Mouse (Mus musculus): ENCODE data around the gene Rad21l. TPM values are rescaled to one million over a fixed set of nuclear protein-coding genes. Genes with fewer than 3 reads are reported as not detected.
A peak's percentile ranks its signal among the peaks of the same experiment; 100 is the strongest.

Gene Rad21l
- polyA plus RNA-seq, 1 experiment from 2014 or later: not detected

GRCm38 (mm10) chr2:151670968-151671329 lies 2.6 kb upstream of the Rad21l start:
- peaks cover 71% of the 10 kb centered on the region for H3K27me3 ChIP-seq
- no peak for TF ChIP-seq CTCF (IDR thresholded peaks at IDR 0.05)
- ChIA-PET CTCF (interaction anchor here (1.6 kb wide), 1 partner anchor 10 kb away, joined by 3 read pairs; no protein-coding TSS in a partner anchor), POLR2A (no interaction called here)
- DNase-seq (ENCODE audit: low read depth, low spot score) (no peak), ATAC-seq (no peak)
- in situ Hi-C loops (cut with MboI; ENCODE audit: low pct_unique_long_range_greater_than_20kb): no loop called here

GRCm38 (mm10) chr2:151670026-151670967 lies 2.0 kb upstream of the Rad21l start:
- ChIA-PET CTCF (no interaction called here), POLR2A (no interaction called here)
- no peak for DNase-seq (ENCODE audit: low read depth, low spot score)
- in situ Hi-C loops (cut with MboI; ENCODE audit: low pct_unique_long_range_greater_than_20kb): no loop called here
- no peak for TF ChIP-seq CTCF (IDR thresholded peaks at IDR 0.05)
- no peak for ATAC-seq
- H3K27me3 ChIP-seq: peaks cover 78% of the 10 kb centered on the region

- ATAC-seq (no peak), DNase-seq (ENCODE audit: low read depth, low spot score) (no peak)
- H3K27me3 ChIP-seq: peaks cover 40% of the 10 kb centered on the region
- ChIA-PET POLR2A (no interaction called here), CTCF (no interaction called here)
- in situ Hi-C loops (cut with MboI; ENCODE audit: low pct_unique_long_range_greater_than_20kb): no loop called here
- TF ChIP-seq CTCF (IDR thresholded peaks at IDR 0.05): no peak
These were observed 16.3 kb downstream of the Rad21l start for GRCm38 (mm10) chr2:151652053-151652452.

GRCm38 (mm10) chr2:151636015-151636402 lies 32.3 kb downstream of the Rad21l start:
- H3K27me3 ChIP-seq: peaks cover 26% of the 10 kb centered on the region
- in situ Hi-C loops (cut with MboI; ENCODE audit: low pct_unique_long_range_greater_than_20kb): no loop called here
- ATAC-seq (no peak), DNase-seq (ENCODE audit: low read depth, low spot score) (no peak)
- ChIA-PET CTCF (no interaction called here), POLR2A (no interaction called here)
- no peak for TF ChIP-seq CTCF (IDR thresholded peaks at IDR 0.05)

- no peak for TF ChIP-seq CTCF (IDR thresholded peaks at IDR 0.05)
- DNase-seq (ENCODE audit: low read depth, low spot score) (no peak), ATAC-seq (no peak)
- ChIA-PET POLR2A (no interaction called here), CTCF (no interaction called here)
- in situ Hi-C loops (cut with MboI; ENCODE audit: low pct_unique_long_range_greater_than_20kb): no loop called here
- peaks cover 31% of the 10 kb centered on the region for H3K27me3 ChIP-seq
These were observed 32.8 kb downstream of the Rad21l start for GRCm38 (mm10) chr2:151635362-151636014.

GRCm38 (mm10) chr2:151634903-151635302 lies 33.4 kb downstream of the Rad21l start:
- ChIA-PET POLR2A (no interaction called here), CTCF (no interaction called here)
- H3K27me3 ChIP-seq: peaks cover 31% of the 10 kb centered on the region
- DNase-seq (ENCODE audit: low read depth, low spot score) (no peak), ATAC-seq (no peak)
- no peak for TF ChIP-seq CTCF (IDR thresholded peaks at IDR 0.05)
- in situ Hi-C loops (cut with MboI; ENCODE audit: low pct_unique_long_range_greater_than_20kb): no loop called here

- ChIA-PET POLR2A (no interaction called here), CTCF (interaction anchor here (0.7 to 1.0 kb wide), 4 partner anchors 9 to 25 kb away, joined by 3 read pairs; no protein-coding TSS in a partner anchor)
- ATAC-seq (no peak), DNase-seq (ENCODE audit: low read depth, low spot score) (no peak)
- H3K27me3 ChIP-seq: peaks cover 37% of the 10 kb centered on the region
- no peak for TF ChIP-seq CTCF (IDR thresholded peaks at IDR 0.05)
- in situ Hi-C loops (cut with MboI; ENCODE audit: low pct_unique_long_range_greater_than_20kb): no loop called here
These were observed 35.4 kb downstream of the Rad21l start for GRCm38 (mm10) chr2:151632982-151633381.

- DNase-seq (ENCODE audit: low read depth, low spot score) (no peak), ATAC-seq (peak; percentile 86)
- in situ Hi-C loops (cut with MboI; ENCODE audit: low pct_unique_long_range_greater_than_20kb): no loop called here
- CTCF ChIA-PET: interaction anchor here (0.7 to 1.0 kb wide), 4 partner anchors 9 to 24 kb away, joined by 3 read pairs; no protein-coding TSS in a partner anchor
- peaks cover 38% of the 10 kb centered on the region for H3K27me3 ChIP-seq
- TF ChIP-seq CTCF (IDR thresholded peaks at IDR 0.05): peak; percentile 78
- POLR2A ChIA-PET: no interaction called here
These were observed 36.0 kb downstream of the Rad21l start, which contains the start of gene Snph for GRCm38 (mm10) chr2:151632159-151632814. Snph (minus strand) TSS chr2:151632593.

GRCm38 (mm10) chr2:151631406-151632158 lies 36.8 kb downstream of the Rad21l start:
- ChIA-PET POLR2A (no interaction called here), CTCF (interaction anchor here (1.0 to 1.7 kb wide), 2 partner anchors 8 to 16 kb away, joined by 3 to 4 read pairs; no protein-coding TSS in a partner anchor)
- H3K27me3 ChIP-seq: peaks cover 38% of the 10 kb centered on the region
- no peak for TF ChIP-seq CTCF (IDR thresholded peaks at IDR 0.05)
- in situ Hi-C loops (cut with MboI; ENCODE audit: low pct_unique_long_range_greater_than_20kb): no loop called here
- ATAC-seq: no peak
- DNase-seq (ENCODE audit: low read depth, low spot score): no peak

GRCm38 (mm10) chr2:151629310-151629709 lies 39.0 kb downstream of the Rad21l start:
- in situ Hi-C loops (cut with MboI; ENCODE audit: low pct_unique_long_range_greater_than_20kb): no loop called here
- no peak for TF ChIP-seq CTCF (IDR thresholded peaks at IDR 0.05)
- peaks cover 29% of the 10 kb centered on the region for H3K27me3 ChIP-seq
- DNase-seq (ENCODE audit: low read depth, low spot score) (no peak), ATAC-seq (no peak)
- CTCF ChIA-PET: no interaction called here
- POLR2A ChIA-PET: no interaction called here
